Mouse (Mus musculus): ENCODE results near the gene Alg14. TPM values are rescaled to one million over a fixed set of nuclear protein-coding genes. Genes with fewer than 3 reads are reported as not detected.

The Alg14 gene
- total RNA-seq, 2 experiments from 2014 or later, result 27.6 to 31.0 TPM

DNA sequence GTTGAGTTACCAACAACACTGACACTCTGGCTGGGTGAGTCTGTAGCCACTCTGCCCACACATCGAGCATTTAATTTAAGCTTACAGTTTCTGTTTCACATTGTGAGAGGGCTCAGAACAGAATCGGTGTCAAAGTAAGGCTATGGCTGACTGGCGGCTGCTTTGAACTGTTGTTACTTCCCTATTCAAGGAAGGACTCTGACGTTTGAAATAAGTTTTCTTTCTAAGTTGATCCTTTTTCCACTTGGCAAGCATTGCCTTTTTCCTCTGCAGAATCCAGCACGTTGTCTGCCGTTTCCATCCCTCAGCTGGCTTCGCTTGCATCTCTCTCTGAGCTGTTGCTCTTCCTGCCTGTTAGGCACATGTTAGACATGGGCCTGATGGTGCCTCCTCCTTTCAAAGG lies 38.7 kb downstream of the Alg14 start:
- DNase-seq (ENCODE audit: low spot score in 2 of 2), result no peak

DNA sequence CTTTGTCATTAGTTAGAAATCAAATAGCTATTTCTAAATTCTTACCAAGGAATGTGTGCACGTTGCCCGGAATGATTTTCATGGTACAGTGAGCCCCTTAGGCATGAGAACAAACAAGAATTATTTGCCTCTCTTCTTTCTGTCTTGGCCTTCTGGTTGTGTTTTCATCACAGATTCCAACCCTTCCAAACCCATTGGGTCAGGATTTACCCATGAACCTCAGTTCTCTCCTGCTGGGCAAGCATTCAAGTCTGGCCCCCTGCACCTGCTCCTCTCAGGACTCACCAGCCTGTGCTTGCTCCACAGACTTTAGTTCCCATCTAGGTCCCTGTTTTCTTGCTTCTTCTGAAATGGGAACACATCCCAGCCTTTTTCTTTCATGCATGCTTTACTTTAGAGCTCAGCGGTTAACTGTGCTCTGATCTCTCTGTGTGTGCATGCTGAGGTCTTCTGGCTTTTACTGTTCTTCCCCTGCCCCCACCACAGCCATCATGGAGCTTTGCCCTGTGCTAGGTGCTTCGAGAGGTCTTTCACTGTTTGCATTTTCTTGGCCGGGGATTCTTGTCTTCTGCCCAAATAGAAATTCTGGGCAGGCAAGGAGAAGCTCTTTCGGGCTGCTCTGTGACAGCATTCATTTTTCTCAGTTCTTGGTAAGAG lies 44.8 kb downstream of the Alg14 start:
- DNase-seq (ENCODE audit: low spot score in 2 of 2), result no peak

- DNase-seq (ENCODE audit: low spot score in 2 of 2), result no peak
These were observed 47.1 kb downstream of the Alg14 start for GRCm38 (mm10) chr3:121338687-121339086.

GRCm38 (mm10) chr3:121340321-121340761 lies 48.8 kb downstream of the Alg14 start:
- DNase-seq (ENCODE audit: low spot score in 2 of 2), result no peak

DNA sequence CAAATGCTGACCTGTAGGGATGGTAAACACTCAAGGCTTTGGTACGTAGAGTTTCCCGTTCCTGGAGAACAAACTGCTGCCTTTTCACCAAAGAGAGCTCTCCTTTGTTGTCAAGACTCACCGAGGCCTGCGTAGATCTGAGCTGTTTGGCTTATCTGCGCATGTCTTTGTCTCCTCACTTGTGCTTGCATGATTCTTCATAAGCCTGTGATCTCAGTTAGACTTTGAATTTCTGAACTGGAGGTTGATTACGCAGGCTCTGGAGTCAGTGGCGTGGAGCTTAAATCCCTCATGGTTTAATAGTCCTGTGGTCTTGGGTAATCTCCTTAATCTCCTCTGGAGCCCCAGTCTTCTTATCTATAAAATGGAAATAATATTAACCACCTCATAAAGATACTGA lies 51.7 kb downstream of the Alg14 start:
- DNase-seq (ENCODE audit: low spot score in 2 of 2), result no peak

DNA sequence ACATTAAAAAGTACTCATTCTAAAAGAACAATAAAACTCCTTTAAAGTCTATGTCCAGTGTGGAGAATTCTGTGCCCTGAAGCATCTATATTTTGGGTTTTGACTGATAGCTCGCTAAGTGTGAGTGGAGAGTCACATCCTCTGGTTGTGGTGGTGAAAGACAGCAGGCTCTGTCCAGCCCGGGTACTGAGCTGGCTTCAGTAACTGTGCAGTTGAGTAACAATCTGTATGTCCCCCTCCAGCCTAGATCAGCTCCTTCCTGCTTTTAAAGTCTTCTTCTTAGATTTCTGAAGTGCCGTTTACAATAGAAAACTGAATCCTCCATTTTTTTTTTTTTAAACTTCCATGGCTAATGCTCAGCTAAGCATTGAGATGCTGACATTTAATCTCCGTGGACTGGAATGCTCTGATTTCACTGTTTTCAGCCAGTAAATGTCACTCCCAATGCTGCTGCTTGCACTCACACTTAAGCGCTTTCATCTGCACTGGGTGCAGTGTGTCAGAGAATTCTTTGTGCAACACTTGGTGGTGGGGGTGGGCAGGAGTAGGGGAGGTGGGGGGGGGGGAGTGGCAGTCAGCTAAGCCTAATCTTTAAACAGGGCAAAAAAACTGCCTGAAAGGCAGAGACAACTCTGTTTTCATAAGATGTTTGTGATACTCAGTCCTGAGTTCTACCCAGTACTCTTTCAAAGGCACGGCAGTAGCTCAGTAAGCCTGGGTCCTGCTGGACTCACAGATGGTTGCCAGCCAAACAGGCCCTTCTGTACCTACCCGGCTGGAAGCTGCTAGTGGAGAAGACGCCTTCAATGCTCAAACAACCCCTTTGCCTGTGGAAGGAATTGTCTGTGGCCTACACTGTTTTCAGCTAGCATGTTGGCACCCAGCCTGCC lies 52.7 kb downstream of the Alg14 start:
- no peak for DNase-seq (ENCODE audit: low spot score in 2 of 2)

- DNase-seq (ENCODE audit: low spot score in 2 of 2), result no peak
These were observed 53.5 kb downstream of the Alg14 start for GRCm38 (mm10) chr3:121344951-121345642.

GRCm38 (mm10) chr3:121345643-121346000 lies 54.0 kb downstream of the Alg14 start:
- DNase-seq (ENCODE audit: low spot score in 2 of 2), result no peak

DNA sequence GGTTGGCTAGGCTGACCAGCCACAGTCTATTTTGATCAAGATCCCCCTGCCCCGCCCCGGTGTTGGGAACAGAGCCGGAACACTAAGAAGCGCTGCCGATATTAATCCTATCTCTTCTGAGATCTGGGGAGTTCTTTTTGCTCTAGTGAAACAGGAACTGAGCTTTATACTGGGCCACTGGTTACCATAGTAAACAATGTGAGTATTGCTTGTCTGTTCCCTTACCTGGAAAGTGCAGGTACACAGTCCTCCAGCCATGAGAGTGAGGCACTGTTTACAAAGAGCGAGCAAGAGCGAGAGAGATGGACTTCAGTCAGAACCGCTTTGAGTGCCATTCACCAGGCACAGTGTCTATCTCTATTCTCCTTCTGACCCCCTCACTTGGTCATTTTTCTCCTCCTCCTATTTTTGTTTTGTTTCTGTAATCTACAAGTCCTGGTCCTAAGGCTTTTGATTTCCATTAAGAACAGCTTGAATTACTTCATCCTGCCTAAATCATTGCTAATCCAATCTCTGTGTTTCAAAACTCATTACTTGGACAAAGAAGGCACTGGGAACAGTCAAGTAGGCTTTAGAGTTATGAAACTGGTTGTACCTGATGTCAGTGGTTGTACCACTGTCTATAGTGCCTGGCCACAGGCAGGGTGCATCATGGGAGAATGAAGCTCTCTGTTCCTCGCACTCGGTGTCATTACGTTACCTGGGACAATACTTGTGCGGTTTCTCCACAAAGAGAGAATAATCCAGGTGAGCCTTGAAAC lies 55.1 kb downstream of the Alg14 start:
- no peak for DNase-seq (ENCODE audit: low spot score in 2 of 2)

DNA sequence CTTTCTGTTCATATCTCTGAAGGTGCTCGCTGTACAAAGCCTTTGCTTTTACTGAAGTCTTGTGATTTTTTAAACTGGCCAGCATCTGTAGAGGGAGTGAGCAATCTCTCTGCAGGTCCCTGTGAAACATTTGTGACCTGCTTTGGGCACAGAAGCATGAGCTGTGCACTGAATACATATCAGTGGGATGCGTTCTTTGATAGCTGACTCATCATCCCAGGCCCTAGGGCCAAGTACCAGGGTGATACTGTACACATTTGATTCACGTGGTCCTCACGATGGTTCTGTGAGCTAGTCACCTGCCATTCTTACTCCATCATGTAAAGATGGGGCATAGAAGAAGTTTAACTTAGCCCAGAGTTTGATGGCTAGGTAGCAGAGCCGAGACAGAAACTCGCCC lies 57.2 kb downstream of the Alg14 start:
- no peak for DNase-seq (ENCODE audit: low spot score in 2 of 2)

GRCm38 (mm10) chr3:121349334-121350169 lies 58.0 kb downstream of the Alg14 start:
- DNase-seq (ENCODE audit: low spot score in 2 of 2), result no peak

DNA sequence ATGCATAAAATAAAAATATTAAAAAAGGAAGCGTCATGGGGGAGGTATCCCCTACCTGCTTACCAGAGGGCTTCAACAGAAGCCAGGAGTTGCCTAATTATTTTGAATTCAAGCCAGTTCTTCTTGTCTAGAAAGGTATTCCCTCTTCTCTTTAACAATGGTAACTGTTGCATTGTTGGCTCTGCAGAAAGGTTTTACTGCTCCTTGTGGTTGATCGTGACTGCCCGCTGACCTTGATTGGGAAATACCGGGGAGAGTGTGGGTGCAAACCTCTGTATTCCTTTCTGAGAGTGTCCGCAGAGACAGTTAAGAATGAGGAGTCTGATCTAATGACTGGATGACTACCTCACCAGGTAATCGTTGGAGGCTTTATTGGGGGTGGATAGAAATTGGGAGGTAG lies 59.7 kb downstream of the Alg14 start:
- DNase-seq (ENCODE audit: low spot score in 2 of 2), result no peak

DNA sequence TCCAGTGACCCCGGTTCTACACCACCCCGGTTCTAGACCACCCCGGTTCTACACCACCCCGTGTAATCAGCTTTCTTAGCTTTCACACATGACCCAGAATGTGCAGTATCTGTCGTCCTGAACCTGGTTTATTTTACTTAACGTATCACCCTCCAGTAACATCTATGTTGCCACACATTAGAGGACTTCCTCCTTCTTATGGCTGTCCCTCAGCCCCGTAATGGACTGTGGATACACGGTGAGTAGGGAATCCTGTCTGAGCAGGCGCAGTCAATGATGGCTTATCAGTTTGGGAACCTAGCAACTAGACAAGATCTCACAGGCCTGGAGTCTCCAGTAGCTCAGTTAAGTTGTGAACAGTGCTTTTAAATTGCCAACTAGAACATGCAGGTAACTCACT lies 62.7 kb downstream of the Alg14 start:
- no peak for DNase-seq (ENCODE audit: low spot score in 2 of 2)

DNA sequence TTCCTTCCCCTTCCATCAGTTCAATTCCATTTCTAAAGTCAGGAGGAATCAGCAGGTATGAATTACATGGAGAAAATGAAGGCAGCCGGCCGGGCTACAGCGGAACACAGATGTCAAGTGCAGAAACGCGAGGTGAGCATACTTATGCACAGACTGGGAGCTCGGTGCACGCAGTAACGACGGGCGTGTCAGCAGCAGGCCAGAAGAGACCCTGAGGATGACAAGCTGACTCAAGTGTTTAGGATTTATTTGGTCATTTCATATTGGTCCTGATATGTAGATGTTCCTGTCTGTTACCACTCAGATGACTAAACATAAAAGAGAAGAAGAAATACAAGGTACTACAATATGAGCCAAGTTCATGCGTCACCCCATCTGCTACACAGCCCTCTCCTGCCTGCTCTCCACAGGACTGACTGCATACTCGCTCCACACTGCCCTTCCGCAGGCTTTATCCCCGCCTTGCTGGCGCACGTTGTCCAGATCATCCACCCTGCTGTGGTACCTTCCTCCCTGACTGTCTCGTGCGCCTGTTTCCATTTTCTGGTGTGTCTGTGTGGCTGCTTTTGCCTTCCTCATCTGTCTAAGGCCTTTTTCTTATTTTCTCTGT lies 63.4 kb downstream of the Alg14 start:
- no peak for DNase-seq (ENCODE audit: low spot score in 2 of 2)

GRCm38 (mm10) chr3:121355569-121355968 lies 64.0 kb downstream of the Alg14 start:
- no peak for DNase-seq (ENCODE audit: low spot score in 2 of 2)

GRCm38 (mm10) chr3:121356111-121356510 lies 64.5 kb downstream of the Alg14 start:
- DNase-seq (ENCODE audit: low spot score in 2 of 2), result no peak

- no peak for DNase-seq (ENCODE audit: low spot score in 2 of 2)
These were observed 65.5 kb downstream of the Alg14 start for GRCm38 (mm10) chr3:121357030-121357429.

- DNase-seq (ENCODE audit: low spot score in 2 of 2), result no peak
These were observed 66.7 kb downstream of the Alg14 start for GRCm38 (mm10) chr3:121358285-121358684.

GRCm38 (mm10) chr3:121358850-121359249 lies 67.3 kb downstream of the Alg14 start:
- no peak for DNase-seq (ENCODE audit: low spot score in 2 of 2)

DNA sequence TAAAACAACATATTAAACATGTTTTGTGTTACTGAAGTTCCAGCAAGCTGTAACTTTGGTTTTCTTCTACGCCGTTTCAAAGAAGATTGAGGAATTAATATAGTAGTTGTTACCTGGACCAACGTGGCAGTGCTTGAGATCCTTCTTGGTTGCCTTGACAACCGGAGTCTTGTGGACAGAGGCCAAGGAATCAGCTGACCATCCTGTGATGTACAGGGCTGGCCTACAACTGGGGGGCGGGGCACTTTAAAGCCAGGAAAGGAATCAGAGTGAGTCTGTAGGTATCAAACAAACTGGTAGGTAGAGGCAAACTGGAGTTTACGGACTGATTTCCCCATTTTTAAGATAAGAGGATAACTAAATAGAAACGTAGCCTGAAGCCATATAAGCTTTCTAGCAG lies 67.7 kb downstream of the Alg14 start:
- DNase-seq (ENCODE audit: low spot score in 2 of 2), result no peak

All from adrenal gland, postnatal 4 days (tissue).